Mouse (Mus musculus): Measurements from ENCODE around the gene Pcdh19.

GRCm38 (mm10) chrX:133639445-133639844 is 49.3 kb downstream of the Pcdh19 start:
- no peak for TF ChIP-seq CTCF (IDR thresholded peaks at IDR 0.05; ENCODE audit: low read depth)
- TF ChIP-seq EP300 (optimal IDR thresholded peaks at IDR 0.05): no peak

All from stomach, postnatal 0 days (tissue).